In the genomic region with DNA sequence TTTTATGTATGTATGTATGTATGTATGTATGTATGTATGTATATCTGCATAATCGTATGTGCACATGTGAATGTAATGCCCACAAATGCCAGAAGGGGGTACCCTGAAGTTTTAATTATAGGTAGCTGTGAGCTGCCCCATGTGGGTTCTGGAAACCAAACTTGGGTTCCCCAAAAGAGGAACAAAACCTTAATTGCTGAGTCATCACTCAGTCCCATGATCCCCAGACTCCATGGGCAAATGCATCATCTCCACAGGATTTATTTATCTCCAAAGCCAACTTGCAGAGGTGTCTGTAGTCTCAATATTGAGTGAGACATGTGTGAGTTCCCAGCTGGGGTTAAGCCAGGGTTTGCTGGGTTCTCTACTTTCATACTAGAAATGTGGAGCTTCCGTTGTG, we compare ENCODE assay signal across 24 mouse cellular contexts. TPM values are rescaled to one million over a fixed set of nuclear protein-coding genes. Genes with fewer than 3 reads are reported as not detected.
DNase-seq lines count a peak whose midpoint lies in the region; ATAC-seq and TF ChIP-seq lines count a peak whose summit lies in the region.
"Had no signal": no experiment of that assay in that cellular context is flagged by ENCODE, and none has a peak within 500 bp of the region (broad histone marks: within the 10 kb centered on the region; RNA-seq: fewer than 3 reads in every experiment).

No protein-coding gene starts in this region.

- peak; percentile 18; the same call in 1 of the 2 replicates for ATAC-seq in granulocyte monocyte progenitor cell, adult 5-6 weeks (replicated peaks; ENCODE audit: poor library complexity, severe bottlenecking)
- ATAC-seq: forebrain, embryonic 13.5 days; forebrain, postnatal 0 days; inflammation-experienced regulatory T-cells, adult 6 months; intestine, embryonic 16.5 days had no signal

- peaks cover 6 to 11% of the 10 kb centered on the region in 2 experiments for H3K27me3 ChIP-seq in MEL (ENCODE audit: control insufficient read depth in 1 of 2, insufficient read depth in 2 of 2, low read length in 2 of 2)
- H3K27me3 ChIP-seq: hindbrain, embryonic 15.5 days had no signal

- no peak overlapping the region for H3K4me3 ChIP-seq in MEL (ENCODE audit: control insufficient read depth in 1 of 2, insufficient read depth in 1 of 2, low read depth in 2 of 2, low read length in 2 of 2)
- H3K4me3 ChIP-seq: forebrain, embryonic 10.5 days; forebrain, embryonic 13.5 days; gastrocnemius, adult 2 months; heart, adult 2 months; hindbrain, embryonic 12.5 days; hindbrain, embryonic 15.5 days had no signal

- peaks cover 0 to 9% of the 10 kb centered on the region in 2 experiments; a peak in 1 of 4 replicates for H3K4me1 ChIP-seq in MEL (ENCODE audit: control insufficient read depth in 1 of 2, insufficient read depth in 2 of 2, low read length in 2 of 2)
- H3K4me1 ChIP-seq: hindbrain, embryonic 15.5 days had no signal

- no peak overlapping the region for H3K9ac ChIP-seq in MEL (ENCODE audit: control insufficient read depth, low read depth, low read length, poor library complexity, severe bottlenecking)
- H3K9ac ChIP-seq: forebrain, embryonic 13.5 days; forebrain, postnatal 0 days; hindbrain, embryonic 12.5 days; hindbrain, embryonic 15.5 days had no signal

- DNase-seq in 416B (ENCODE audit: low read depth) (peak; percentile 29), A20 (ENCODE audit: low read depth, low spot score) (peak; percentile 39), MEL (ENCODE audit: low read depth, low spot score) (peak; percentile 82)
- DNase-seq in gastrocnemius, postnatal 4 days (ENCODE audit: low spot score in 2 of 2) = no peak
- DNase-seq in left cerebral cortex, adult 8-10 months (ENCODE audit: low spot score in 2 of 2) = no peak
- DNase-seq: adrenal gland, adult 2 months; adrenal gland, postnatal 14 days; B cell, adult 2 months; cerebellum, adult 18-20 months; cerebellum, adult 9-10 months; cerebellum, postnatal 14 days; forebrain, postnatal 0 days; gastrocnemius, adult 2 months; gastrocnemius, postnatal 14 days; heart, adult 2 months; kidney, adult 18-20 months had no signal

- peak in 2 of 3 experiments; percentile 28 to 48; a peak in 3 of 6 replicates for TF ChIP-seq CTCF in MEL (IDR thresholded peaks at IDR 0.05 in 2 of 3, conservative IDR thresholded peaks at IDR 0.05 in 1 of 3; ENCODE audit: control insufficient read depth in 1 of 3, insufficient read depth in 1 of 3, low read depth in 2 of 3, low read length in 3 of 3, poor library complexity in 1 of 3, severe bottlenecking in 1 of 3)

- no peaks in the 10 kb centered on the region for H3K9me3 ChIP-seq in MEL (replicated peaks; ENCODE audit: insufficient read depth, low read length)
- H3K9me3 ChIP-seq: forebrain, embryonic 10.5 days; forebrain, embryonic 13.5 days; hindbrain, embryonic 12.5 days; hindbrain, embryonic 15.5 days had no signal

- no peak for TF ChIP-seq POLR2A in MEL (IDR thresholded peaks at IDR 0.05; ENCODE audit: control insufficient read depth in 1 of 2, insufficient read depth in 1 of 2, low read depth in 1 of 2, low read length in 2 of 2, poor library complexity in 1 of 2)

- no peaks in the 10 kb centered on the region for H3K79me2 ChIP-seq in MEL (ENCODE audit: control insufficient read depth, insufficient read depth, low read length, poor library complexity)

- H3K27ac ChIP-seq in MEL (ENCODE audit: control insufficient read depth, low read depth, low read length) = no peak overlapping the region
- H3K27ac ChIP-seq: forebrain, embryonic 10.5 days; forebrain, embryonic 13.5 days; gastrocnemius, adult 2 months; heart, adult 2 months; hindbrain, embryonic 12.5 days; hindbrain, embryonic 15.5 days had no signal

- TF ChIP-seq RAD21 in MEL (IDR thresholded peaks at IDR 0.05; ENCODE audit: low read depth, low read length) = no peak; the same call in 1 of the 2 replicates

- no peak for TF ChIP-seq EP300 in MEL (IDR thresholded peaks at IDR 0.05; ENCODE audit: low read depth in 1 of 2, low read length in 2 of 2)

- H3K36me3 ChIP-seq in MEL (ENCODE audit: control insufficient read depth in 1 of 2, insufficient read depth in 2 of 2, low read length in 2 of 2) = peaks cover 0 to 4% of the 10 kb centered on the region in 2 experiments; a peak in 2 of 4 replicates
- H3K36me3 ChIP-seq: forebrain, embryonic 10.5 days; hindbrain, embryonic 12.5 days; hindbrain, embryonic 15.5 days had no signal

TF ChIP-seq in MEL, 35 proteins besides CTCF, POLR2A, EP300 and RAD21:
- peak; percentile 70; the same call in 1 of the 2 replicates for TF ChIP-seq GABPA (IDR thresholded peaks at IDR 0.05; ENCODE audit: low read depth, low read length)
- 0 out of 2 replicates have a peak, but pooled peaks have one; percentile 13 for TF ChIP-seq MAX (IDR thresholded peaks at IDR 0.05; ENCODE audit: low read length)
- no peak for TF ChIP-seq MXI1 (IDR thresholded peaks at IDR 0.05; ENCODE audit: low read depth, low read length)
- TF ChIP-seq JUND (IDR thresholded peaks at IDR 0.05; ENCODE audit: low read depth, low read length) = peak; percentile 17; the same call in 1 of the 2 replicates
- no peak for TF ChIP-seq BHLHE40 (IDR thresholded peaks at IDR 0.05; ENCODE audit: borderline replicate concordance, low read depth, low read length)
- TF ChIP-seq ZNF384 (IDR thresholded peaks at IDR 0.05; ENCODE audit: low read depth, low read length) = no peak
- peak; percentile 32; the same call in 1 of the 2 replicates for TF ChIP-seq MYC (IDR thresholded peaks at IDR 0.05; ENCODE audit: low read depth, low read length)
- peak; percentile 96 for TF ChIP-seq MAFK (IDR thresholded peaks at IDR 0.05; ENCODE audit: borderline replicate concordance, low read depth, low read length)

RNA-seq across cellular contexts. Expression of gene Olfm2, which starts 8.9 kb away (rescaled TPM):
- 0.26 and 0.54 TPM in 2 replicates for total RNA-seq in MEL (2012; rRNA removed)
- 1 to 10 TPM in 1 of 2 experiments, not detected in 1; 1.9 TPM for polyA plus RNA-seq in MEL (2012; ENCODE audit: insufficient read depth in 1 of 2, insufficient read length in 2 of 2, low read depth in 1 of 2, low replicate concordance in 2 of 2, missing spikeins in 1 of 2)
- not detected in 2 replicates for total RNA-seq in granulocyte monocyte progenitor cell, adult 5-6 weeks (2014; fragmentation: Nextera tagmentation)
- total RNA-seq in granulocyte monocyte progenitor cell, adult 5-6 weeks (2017) = 0.09 TPM in 1 of 2 replicates, not detected in the other
- under 1 TPM; 0.74 to 0.98 TPM for total RNA-seq in gastrocnemius, postnatal 4 days (2021)
- total RNA-seq in left cerebral cortex, adult 8-10 months (2022) = 100 to 1,000 TPM; 122 to 129 (median 125) TPM
- total RNA-seq: hematopoietic stem cell, adult 5-6 weeks had no signal

Comparison
In these comparisons a context has a peak if more than half of its experiments do, and no peak if none do; other contexts are left out.
1. DNase-seq: peak in 416B (single experiment), A20 (single experiment) and MEL (single experiment); none in gastrocnemius, postnatal 4 days (0 of 2) and left cerebral cortex, adult 8-10 months (0 of 2).
2. RNA of gene Olfm2, which starts 8.9 kb away (total RNA-seq): 122 to 129 TPM in left cerebral cortex, adult 8-10 months; 0.74 to 0.98 TPM in gastrocnemius, postnatal 4 days, 0.26 to 0.54 TPM in MEL and 0.09 TPM in granulocyte monocyte progenitor cell, adult 5-6 weeks; every median in the first group is over 10 times any median in the second.